16 mouse cellular contexts compared by ENCODE assay signal in genomic region chr10:79698459-79698858, GRCm38 (mm10). TPM values are rescaled to one million over a fixed set of nuclear protein-coding genes. Genes with fewer than 3 reads are reported as not detected.
DNase-seq lines count a peak whose midpoint lies in the region; ATAC-seq and TF ChIP-seq lines count a peak whose summit lies in the region.
"Had no signal": no experiment of that assay in that cellular context is flagged by ENCODE, and none has a peak within 500 bp of the region (broad histone marks: within the 10 kb centered on the region; RNA-seq: fewer than 3 reads in every experiment).

No protein-coding gene starts in this region.

- 0 out of 2 replicates have a peak overlapping the region, but pooled peaks have one; percentile 21 for H3K9ac ChIP-seq in intestine, embryonic 16.5 days (ENCODE audit: low read depth, low read length)
- H3K9ac ChIP-seq in intestine, embryonic 15.5 days, result no peak overlapping the region
- H3K9ac ChIP-seq in lung, postnatal 0 days (replicated peaks; ENCODE audit: low read depth), result no peak overlapping the region
- H3K9ac ChIP-seq: forebrain, embryonic 13.5 days; forebrain, postnatal 0 days; heart, embryonic 13.5 days had no signal

- H3K27ac ChIP-seq in intestine, embryonic 16.5 days (ENCODE audit: low read length), result peak overlapping the region; percentile 84
- no peak overlapping the region for H3K27ac ChIP-seq in intestine, embryonic 15.5 days
- peak overlapping the region; percentile 79 for H3K27ac ChIP-seq in lung, postnatal 0 days (ENCODE audit: low read length)
- H3K27ac ChIP-seq in small intestine, adult 2 months (ENCODE audit: insufficient read depth, low read depth, low read length), result peak overlapping the region; percentile 100
- H3K27ac ChIP-seq: forebrain, embryonic 13.5 days; heart, embryonic 13.5 days; hindbrain, postnatal 0 days had no signal

- peak; percentile 54 for DNase-seq in cerebellum, adult 9-11 months
- no peak for DNase-seq in cerebellum, adult 18-20 months
- DNase-seq in lung, postnatal 0 days (ENCODE audit: low spot score), result no peak
- DNase-seq in lung, postnatal 25 days (ENCODE audit: low spot score), result no peak
- no peak for DNase-seq in kidney, adult 11 months
- DNase-seq: adrenal gland, postnatal 10 days; forebrain, postnatal 0 days; gastrocnemius, postnatal 25 days; heart, postnatal 36 days had no signal

- H3K4me3 ChIP-seq in intestine, embryonic 16.5 days (ENCODE audit: low read length), result no peak overlapping the region
- no peak overlapping the region for H3K4me3 ChIP-seq in intestine, embryonic 15.5 days (replicated peaks)
- H3K4me3 ChIP-seq in lung, postnatal 0 days (ENCODE audit: low read depth, low read length), result no peak overlapping the region
- 0 out of 2 replicates have a peak overlapping the region, but pooled peaks have one; percentile 7 for H3K4me3 ChIP-seq in small intestine, adult 2 months (ENCODE audit: low read depth, low read length)
- H3K4me3 ChIP-seq: embryonic facial prominence, embryonic 10.5 days; forebrain, embryonic 13.5 days; heart, embryonic 13.5 days had no signal

- WGBS in intestine, embryonic 16.5 days, result 92% methylated on average over 6 of the region's 6 CpGs
- WGBS in intestine, embryonic 15.5 days, result 93% methylated on average over 6 of the region's 6 CpGs
- 92% methylated on average over 6 of the region's 6 CpGs for WGBS in lung, postnatal 0 days
- WGBS in small intestine, adult 2 months, result 79% methylated on average over 6 of the region's 6 CpGs

- peaks cover 42% of the 10 kb centered on the region for H3K4me1 ChIP-seq in intestine, embryonic 16.5 days (ENCODE audit: control insufficient read depth, insufficient read depth, low read length)
- peaks cover 32% of the 10 kb centered on the region for H3K4me1 ChIP-seq in intestine, embryonic 15.5 days (replicated peaks)
- H3K4me1 ChIP-seq in lung, postnatal 0 days (ENCODE audit: insufficient read depth, low read depth, low read length), result peaks cover 28% of the 10 kb centered on the region; the same call in 1 of the 2 replicates
- H3K4me1 ChIP-seq in small intestine, adult 2 months (ENCODE audit: control insufficient read depth, insufficient read depth, insufficient read length, low read length), result peaks cover 44% of the 10 kb centered on the region

- no peaks in the 10 kb centered on the region for H3K9me3 ChIP-seq in intestine, embryonic 16.5 days (ENCODE audit: control insufficient read depth, low read length)
- H3K9me3 ChIP-seq in intestine, embryonic 15.5 days, result no peaks in the 10 kb centered on the region
- H3K9me3 ChIP-seq in lung, postnatal 0 days (ENCODE audit: low read length), result no peaks in the 10 kb centered on the region
- H3K9me3 ChIP-seq: embryonic facial prominence, embryonic 10.5 days; forebrain, embryonic 13.5 days; heart, embryonic 13.5 days had no signal

- TF ChIP-seq CTCF in lung, postnatal 0 days (IDR thresholded peaks at IDR 0.05), result no peak
- no peak for TF ChIP-seq CTCF in small intestine, adult 2 months (IDR thresholded peaks at IDR 0.05; ENCODE audit: extremely low read depth, insufficient read length, insufficient replicate concordance, low read depth, low read length)

- TF ChIP-seq EP300 in lung, postnatal 0 days (IDR thresholded peaks at IDR 0.05), result no peak

- peak; percentile 18; the same call in 1 of the 2 replicates for TF ChIP-seq POLR2A in small intestine, adult 2 months (IDR thresholded peaks at IDR 0.05; ENCODE audit: low read depth, low read length)

- ATAC-seq in intestine, embryonic 16.5 days, result no peak
- no peak for ATAC-seq in intestine, embryonic 15.5 days
- no peak for ATAC-seq in lung, postnatal 0 days
- ATAC-seq: forebrain, embryonic 13.5 days; forebrain, postnatal 0 days; hindbrain, postnatal 0 days had no signal

- H3K27me3 ChIP-seq in intestine, embryonic 16.5 days (replicated peaks; ENCODE audit: control insufficient read depth, insufficient read depth, low read length), result no peaks in the 10 kb centered on the region
- no peaks in the 10 kb centered on the region for H3K27me3 ChIP-seq in intestine, embryonic 15.5 days (replicated peaks)
- H3K27me3 ChIP-seq in lung, postnatal 0 days (replicated peaks; ENCODE audit: insufficient read depth, low read length), result no peaks in the 10 kb centered on the region
- no peaks in the 10 kb centered on the region for H3K27me3 ChIP-seq in small intestine, adult 2 months (ENCODE audit: control insufficient read depth, insufficient read depth, low read length)
- H3K27me3 ChIP-seq: forebrain, embryonic 13.5 days; heart, embryonic 13.5 days had no signal

- H3K4me2 ChIP-seq in intestine, embryonic 16.5 days (ENCODE audit: low read depth, low read length), result no peak overlapping the region
- no peak overlapping the region for H3K4me2 ChIP-seq in intestine, embryonic 15.5 days (replicated peaks)
- no peak overlapping the region for H3K4me2 ChIP-seq in lung, postnatal 0 days (replicated peaks; ENCODE audit: low read depth, low read length)
- H3K4me2 ChIP-seq: forebrain, embryonic 13.5 days; heart, embryonic 13.5 days had no signal

- no peaks in the 10 kb centered on the region for H3K36me3 ChIP-seq in intestine, embryonic 16.5 days (ENCODE audit: control insufficient read depth, insufficient read depth, low read length)
- no peaks in the 10 kb centered on the region for H3K36me3 ChIP-seq in intestine, embryonic 15.5 days
- H3K36me3 ChIP-seq in lung, postnatal 0 days (ENCODE audit: insufficient read depth, low read length), result no peaks in the 10 kb centered on the region
- H3K36me3 ChIP-seq in small intestine, adult 2 months (ENCODE audit: control insufficient read depth, insufficient read depth, low read length), result no peaks in the 10 kb centered on the region
- H3K36me3 ChIP-seq: embryonic facial prominence, embryonic 10.5 days; heart, embryonic 13.5 days had no signal

RNA-seq across cellular contexts. Expression of gene Bsg, which starts 5.8 kb away (rescaled TPM):
- 1,158 and 1,189 TPM in 2 replicates for polyA plus RNA-seq in intestine, embryonic 16.5 days (2015; fragmentation: Nextera tagmentation; extraction: Ambion mirVana)
- 1,119 and 1,131 TPM in 2 replicates for polyA plus RNA-seq in intestine, embryonic 15.5 days (2015; fragmentation: Nextera tagmentation; extraction: Ambion mirVana)
- 1,234 and 1,299 TPM in 2 replicates for polyA plus RNA-seq in lung, postnatal 0 days (2015; fragmentation: Nextera tagmentation; extraction: Ambion mirVana)
- polyA plus RNA-seq in small intestine, adult 2 months (2012; rRNA removed), result 1,266 and 1,465 TPM in 2 replicates

RNA-seq across cellular contexts. Expression of gene Gzmm, which starts 9.6 kb away (rescaled TPM):
- 0.21 and 0.56 TPM in 2 replicates for polyA plus RNA-seq in intestine, embryonic 16.5 days (2015; fragmentation: Nextera tagmentation; extraction: Ambion mirVana)
- 0.52 and 0.76 TPM in 2 replicates for polyA plus RNA-seq in intestine, embryonic 15.5 days (2015; fragmentation: Nextera tagmentation; extraction: Ambion mirVana)
- polyA plus RNA-seq in lung, postnatal 0 days (2015; fragmentation: Nextera tagmentation; extraction: Ambion mirVana), result 0.57 and 0.69 TPM in 2 replicates
- 0.11 and 0.52 TPM in 2 replicates for polyA plus RNA-seq in small intestine, adult 2 months (2012; rRNA removed)

RNA-seq across cellular contexts. Expression of gene Cdc34, which starts 16.5 kb away (rescaled TPM):
- polyA plus RNA-seq in intestine, embryonic 16.5 days (2015; fragmentation: Nextera tagmentation; extraction: Ambion mirVana), result 120 and 128 TPM in 2 replicates
- 137 and 144 TPM in 2 replicates for polyA plus RNA-seq in intestine, embryonic 15.5 days (2015; fragmentation: Nextera tagmentation; extraction: Ambion mirVana)
- polyA plus RNA-seq in lung, postnatal 0 days (2015; fragmentation: Nextera tagmentation; extraction: Ambion mirVana), result 52.7 and 64.3 TPM in 2 replicates
- 101 and 163 TPM in 2 replicates for polyA plus RNA-seq in small intestine, adult 2 months (2012; rRNA removed)

RNA-seq across cellular contexts. Expression of gene Hcn2, which starts 18.0 kb away (rescaled TPM):
- polyA plus RNA-seq in intestine, embryonic 16.5 days (2015; fragmentation: Nextera tagmentation; extraction: Ambion mirVana), result 0.04 TPM in 1 of 2 replicates, not detected in the other
- 0.18 and 0.23 TPM in 2 replicates for polyA plus RNA-seq in intestine, embryonic 15.5 days (2015; fragmentation: Nextera tagmentation; extraction: Ambion mirVana)
- 0.12 and 0.15 TPM in 2 replicates for polyA plus RNA-seq in lung, postnatal 0 days (2015; fragmentation: Nextera tagmentation; extraction: Ambion mirVana)
- polyA plus RNA-seq in small intestine, adult 2 months (2012; rRNA removed), result 8.3 and 19.2 TPM in 2 replicates

RNA-seq across cellular contexts. Expression of gene Tpgs1, which starts 29.3 kb away (rescaled TPM):
- polyA plus RNA-seq in intestine, embryonic 16.5 days (2015; fragmentation: Nextera tagmentation; extraction: Ambion mirVana), result 56.8 and 64.4 TPM in 2 replicates
- polyA plus RNA-seq in intestine, embryonic 15.5 days (2015; fragmentation: Nextera tagmentation; extraction: Ambion mirVana), result 62.8 and 63.0 TPM in 2 replicates
- polyA plus RNA-seq in lung, postnatal 0 days (2015; fragmentation: Nextera tagmentation; extraction: Ambion mirVana), result 64.6 and 71.2 TPM in 2 replicates
- 76.0 and 138 TPM in 2 replicates for polyA plus RNA-seq in small intestine, adult 2 months (2012; rRNA removed)
